Mouse (Mus musculus): ENCODE results near the gene Kctd8. TPM values are rescaled to one million over a fixed set of nuclear protein-coding genes. Genes with fewer than 3 reads are reported as not detected.
"Not testable (repeated sequence)": the region's sequence is repeated elsewhere in the genome, so short reads cannot be mapped to it uniquely, and the experiment has no call there.

Kctd8 gene
- polyA plus RNA-seq, 1 experiment from 2014 or later = 0.90 TPM

GRCm38 (mm10) chr5:69252366-69252765 lies 89.1 kb downstream of the Kctd8 start:
- Histone ChIP-seq H3K27ac (replicated peaks) (no peak overlapping the region), H3K4me3 (no peak overlapping the region), H3K4me1 (no peaks in the 10 kb centered on the region), H3K36me3 (no peaks in the 10 kb centered on the region), H3K9me3 (replicated peaks) (no peaks in the 10 kb centered on the region), H3K27me3 (ENCODE audit: low read depth, poor library complexity, severe bottlenecking) (no peaks in the 10 kb centered on the region)
- DNase-seq (ENCODE audit: low spot score) = no peak
- WGBS = 92% methylated on average over 2 of the region's 2 CpGs

GRCm38 (mm10) chr5:69241931-69242330 lies 99.5 kb downstream of the Kctd8 start:
- no peaks in the 10 kb centered on the region for H3K9me3 ChIP-seq (replicated peaks)
- H3K4me3 ChIP-seq = no peak overlapping the region
- no peaks in the 10 kb centered on the region for H3K4me1 ChIP-seq
- H3K27me3 ChIP-seq (ENCODE audit: low read depth, poor library complexity, severe bottlenecking) = no peaks in the 10 kb centered on the region
- DNase-seq (ENCODE audit: low spot score) = no peak
- no peaks in the 10 kb centered on the region for H3K36me3 ChIP-seq
- 86% methylated on average over 1 of the region's 1 CpGs for WGBS
- no peak overlapping the region for H3K27ac ChIP-seq (replicated peaks)

GRCm38 (mm10) chr5:69233560-69233959 lies 107.9 kb downstream of the Kctd8 start:
- H3K4me3 ChIP-seq = no peak overlapping the region
- no peaks in the 10 kb centered on the region for H3K36me3 ChIP-seq
- no peak for DNase-seq (ENCODE audit: low spot score)
- 64% methylated on average over 4 of the region's 4 CpGs for WGBS
- no peaks in the 10 kb centered on the region for H3K9me3 ChIP-seq (replicated peaks)
- H3K27me3 ChIP-seq (ENCODE audit: low read depth, poor library complexity, severe bottlenecking) = no peaks in the 10 kb centered on the region
- H3K4me1 ChIP-seq = peaks cover 3% of the 10 kb centered on the region; the same call in 1 of the 2 replicates
- no peak overlapping the region for H3K27ac ChIP-seq (replicated peaks)

GRCm38 (mm10) chr5:69231649-69232048 lies 109.8 kb downstream of the Kctd8 start:
- H3K36me3 ChIP-seq; H3K27me3 ChIP-seq (ENCODE audit: low read depth, poor library complexity, severe bottlenecking); H3K9me3 ChIP-seq (replicated peaks); H3K4me3 ChIP-seq; DNase-seq (ENCODE audit: low spot score); H3K4me1 ChIP-seq; H3K27ac ChIP-seq (replicated peaks): not testable (repeated sequence)
- WGBS = 92% methylated on average over 1 of the region's 1 CpGs

GRCm38 (mm10) chr5:69227147-69227546 lies 114.3 kb downstream of the Kctd8 start:
- Histone ChIP-seq H3K27me3 (ENCODE audit: low read depth, poor library complexity, severe bottlenecking) (no peaks in the 10 kb centered on the region), H3K9me3 (replicated peaks) (no peaks in the 10 kb centered on the region), H3K4me1 (no peaks in the 10 kb centered on the region), H3K36me3 (no peaks in the 10 kb centered on the region), H3K4me3 (no peak overlapping the region), H3K27ac (replicated peaks) (no peak overlapping the region)
- WGBS = 89% methylated on average over 2 of the region's 2 CpGs
- DNase-seq (ENCODE audit: low spot score) = no peak

- no peak for DNase-seq (ENCODE audit: low spot score)
These were observed 118.9 kb downstream of the Kctd8 start for GRCm38 (mm10) chr5:69222608-69223007.

GRCm38 (mm10) chr5:69215216-69215615 lies 126.3 kb downstream of the Kctd8 start:
- WGBS = 85% methylated on average over 3 of the region's 3 CpGs
- H3K9me3 ChIP-seq (replicated peaks) = no peaks in the 10 kb centered on the region
- no peak for DNase-seq (ENCODE audit: low spot score)
- H3K27ac ChIP-seq (replicated peaks) = no peak overlapping the region
- H3K4me1 ChIP-seq = no peaks in the 10 kb centered on the region
- no peaks in the 10 kb centered on the region for H3K27me3 ChIP-seq (ENCODE audit: low read depth, poor library complexity, severe bottlenecking)
- no peak overlapping the region for H3K4me3 ChIP-seq
- no peaks in the 10 kb centered on the region for H3K36me3 ChIP-seq

More at GRCm38 (mm10) chr5:69222608-69223007, 118.9 kb downstream of the Kctd8 start:
- 89% methylated on average over 1 of the region's 1 CpGs for WGBS
- no peak overlapping the region for H3K27ac ChIP-seq (replicated peaks)
- H3K9me3 ChIP-seq (replicated peaks) = no peaks in the 10 kb centered on the region
- no peaks in the 10 kb centered on the region for H3K27me3 ChIP-seq (ENCODE audit: low read depth, poor library complexity, severe bottlenecking)
- H3K4me1 ChIP-seq = no peaks in the 10 kb centered on the region
- H3K36me3 ChIP-seq = no peaks in the 10 kb centered on the region
- H3K4me3 ChIP-seq = no peak overlapping the region

GRCm38 (mm10) chr5:69209401-69209800 lies 132.1 kb downstream of the Kctd8 start:
- Histone ChIP-seq H3K36me3 (no peaks in the 10 kb centered on the region), H3K4me1 (no peaks in the 10 kb centered on the region), H3K4me3 (no peak overlapping the region), H3K9me3 (replicated peaks) (no peaks in the 10 kb centered on the region), H3K27me3 (ENCODE audit: low read depth, poor library complexity, severe bottlenecking) (no peaks in the 10 kb centered on the region), H3K27ac (replicated peaks) (no peak overlapping the region)
- no peak for DNase-seq (ENCODE audit: low spot score)

- 78% methylated on average over 2 of the region's 2 CpGs for WGBS
- Histone ChIP-seq H3K9me3 (replicated peaks) (no peaks in the 10 kb centered on the region), H3K27ac (replicated peaks) (no peak overlapping the region), H3K4me1 (no peaks in the 10 kb centered on the region), H3K27me3 (ENCODE audit: low read depth, poor library complexity, severe bottlenecking) (no peaks in the 10 kb centered on the region), H3K36me3 (no peaks in the 10 kb centered on the region), H3K4me3 (no peak overlapping the region)
- no peak for DNase-seq (ENCODE audit: low spot score)
These were observed 133.8 kb downstream of the Kctd8 start for GRCm38 (mm10) chr5:69207713-69208112.

- Histone ChIP-seq H3K9me3 (replicated peaks) (no peaks in the 10 kb centered on the region), H3K4me1 (no peaks in the 10 kb centered on the region), H3K27me3 (ENCODE audit: low read depth, poor library complexity, severe bottlenecking) (no peaks in the 10 kb centered on the region), H3K36me3 (no peaks in the 10 kb centered on the region), H3K4me3 (no peak overlapping the region), H3K27ac (replicated peaks) (no peak overlapping the region)
- 77% methylated on average over 4 of the region's 4 CpGs for WGBS
- DNase-seq (ENCODE audit: low spot score) = no peak
These were observed 181.5 kb downstream of the Kctd8 start for GRCm38 (mm10) chr5:69159897-69160509.

- no peaks in the 10 kb centered on the region for H3K27me3 ChIP-seq (ENCODE audit: low read depth, poor library complexity, severe bottlenecking)
- 91% methylated on average over 3 of the region's 3 CpGs for WGBS
- H3K9me3 ChIP-seq (replicated peaks) = no peaks in the 10 kb centered on the region
- H3K4me3 ChIP-seq = no peak overlapping the region
- no peaks in the 10 kb centered on the region for H3K36me3 ChIP-seq
- H3K4me1 ChIP-seq = no peaks in the 10 kb centered on the region
- DNase-seq (ENCODE audit: low spot score) = no peak
- H3K27ac ChIP-seq (replicated peaks) = no peak overlapping the region
These were observed 185.0 kb downstream of the Kctd8 start for GRCm38 (mm10) chr5:69156489-69156888.

GRCm38 (mm10) chr5:69145827-69146226 lies 195.7 kb downstream of the Kctd8 start:
- Histone ChIP-seq H3K9me3 (replicated peaks) (no peaks in the 10 kb centered on the region), H3K4me1 (no peaks in the 10 kb centered on the region), H3K27ac (replicated peaks) (no peak overlapping the region), H3K4me3 (no peak overlapping the region), H3K27me3 (ENCODE audit: low read depth, poor library complexity, severe bottlenecking) (no peaks in the 10 kb centered on the region), H3K36me3 (no peaks in the 10 kb centered on the region)
- no peak for DNase-seq (ENCODE audit: low spot score)
- 90% methylated on average over 2 of the region's 2 CpGs for WGBS

GRCm38 (mm10) chr5:69141082-69141481 lies 200.4 kb downstream of the Kctd8 start:
- DNase-seq (ENCODE audit: low spot score) = no peak
- Histone ChIP-seq H3K27ac (replicated peaks) (no peak overlapping the region), H3K36me3 (no peaks in the 10 kb centered on the region), H3K9me3 (replicated peaks) (no peaks in the 10 kb centered on the region), H3K4me1 (no peaks in the 10 kb centered on the region), H3K4me3 (no peak overlapping the region), H3K27me3 (ENCODE audit: low read depth, poor library complexity, severe bottlenecking) (no peaks in the 10 kb centered on the region)
- WGBS = 87% methylated on average over 4 of the region's 4 CpGs

- Histone ChIP-seq H3K36me3 (no peaks in the 10 kb centered on the region), H3K4me3 (no peak overlapping the region), H3K4me1 (no peaks in the 10 kb centered on the region), H3K27me3 (ENCODE audit: low read depth, poor library complexity, severe bottlenecking) (no peaks in the 10 kb centered on the region), H3K9me3 (replicated peaks) (no peaks in the 10 kb centered on the region), H3K27ac (replicated peaks) (no peak overlapping the region)
- 83% methylated on average over 2 of the region's 2 CpGs for WGBS
- DNase-seq (ENCODE audit: low spot score) = no peak
These were observed 232.8 kb downstream of the Kctd8 start for GRCm38 (mm10) chr5:69108718-69109117.
